Mouse (Mus musculus) neural tube, postnatal 0 days (tissue): ENCODE data around the gene Hist1h4a. TPM values are rescaled to one million over a fixed set of nuclear protein-coding genes. Genes with fewer than 3 reads are reported as not detected.

ENCODE experiments used
- microRNA-seq: library from miRNA; unstranded; fragments of <30 nt; microRNA quantifications from one replicate; pipeline ENCODE4, GENCODE M21; 2016
- polyA plus RNA-seq: library from polyadenylated mRNA; unstranded; fragments of >200 nt; fragmentation: Nextera tagmentation; extraction: Ambion mirVana; gene quantifications from 2 replicates; pipeline ENCODE4 v1.2.1, GENCODE M21; 2015

Hist1h4a gene
- polyA plus RNA-seq: 0.54 TPM in 1 of 2 replicates, not detected in the other

DNA sequence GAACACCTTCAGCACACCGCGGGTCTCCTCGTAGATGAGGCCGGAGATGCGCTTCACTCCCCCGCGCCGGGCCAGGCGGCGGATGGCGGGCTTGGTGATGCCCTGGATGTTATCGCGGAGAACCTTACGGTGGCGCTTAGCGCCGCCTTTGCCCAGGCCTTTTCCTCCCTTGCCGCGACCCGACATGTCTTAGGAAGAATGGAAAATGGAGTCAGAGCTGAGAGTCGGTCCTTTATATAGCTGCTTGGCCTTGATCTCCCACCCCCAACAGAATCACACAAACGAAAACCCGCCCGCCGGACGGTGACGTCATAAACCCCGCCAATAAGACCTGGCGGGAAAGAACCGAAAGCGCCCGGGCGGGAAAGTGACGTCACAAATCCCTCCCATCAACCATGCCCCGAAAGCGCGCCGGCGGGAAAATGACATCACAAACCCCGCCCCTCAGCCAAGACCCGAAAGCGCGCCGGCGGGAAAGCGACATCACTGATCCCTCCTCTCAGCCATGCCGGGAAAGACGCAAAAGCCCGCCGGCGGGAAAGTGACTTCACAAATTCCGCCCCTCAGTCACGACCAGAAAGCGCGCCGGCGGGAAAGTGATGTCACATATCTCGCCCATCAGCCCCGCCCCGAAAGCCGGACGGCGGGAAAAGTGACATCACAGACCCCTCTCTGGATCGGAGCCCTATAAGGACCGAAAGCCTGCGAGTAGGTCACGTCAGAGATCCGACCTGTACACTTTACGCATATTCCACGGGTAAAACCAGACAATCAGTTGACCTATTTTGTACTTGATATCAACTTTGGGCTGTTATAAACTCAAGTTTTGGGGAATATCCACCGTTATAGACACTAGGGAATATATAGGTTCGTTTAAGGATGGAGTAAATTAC is at the start of gene Hist1h4a:
Hist1h4a (minus strand) TSS at position 259 of the 893 bp plus-strand sequence.

DNA sequence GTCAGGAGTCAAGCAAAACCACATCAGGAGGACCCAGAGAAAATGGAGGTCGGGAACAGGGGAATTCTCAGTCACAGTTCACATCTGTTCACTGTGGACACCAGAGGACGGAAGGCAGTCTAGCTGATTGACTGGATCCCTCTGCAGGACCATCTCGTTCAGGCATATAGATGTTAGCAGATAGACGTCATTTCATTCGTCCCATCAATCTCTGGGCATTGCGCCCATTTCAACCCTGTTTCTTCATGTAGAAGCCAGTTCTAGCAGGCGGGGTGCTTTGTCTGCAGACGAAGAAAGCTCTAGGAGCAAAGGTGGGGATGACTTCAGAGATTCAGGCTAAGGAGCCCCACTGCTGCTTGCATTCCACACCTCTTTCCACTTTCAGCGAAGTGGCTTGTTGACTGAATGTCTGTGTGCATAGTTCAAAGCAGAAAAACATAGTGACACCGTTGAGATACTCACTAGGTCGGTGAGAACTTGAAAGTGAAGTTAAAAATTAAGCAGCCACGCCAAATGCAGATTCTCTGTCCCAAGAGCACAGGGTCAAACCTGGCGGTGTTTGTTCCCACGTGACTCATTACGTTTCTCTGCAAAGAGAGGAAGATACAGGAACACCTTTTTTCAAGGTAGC is 45.5 kb upstream of the Hist1h4a start, which contains the start of gene Slc17a2:
Slc17a2 (plus strand) TSS at position 572 of the 631 bp plus-strand sequence.

DNA sequence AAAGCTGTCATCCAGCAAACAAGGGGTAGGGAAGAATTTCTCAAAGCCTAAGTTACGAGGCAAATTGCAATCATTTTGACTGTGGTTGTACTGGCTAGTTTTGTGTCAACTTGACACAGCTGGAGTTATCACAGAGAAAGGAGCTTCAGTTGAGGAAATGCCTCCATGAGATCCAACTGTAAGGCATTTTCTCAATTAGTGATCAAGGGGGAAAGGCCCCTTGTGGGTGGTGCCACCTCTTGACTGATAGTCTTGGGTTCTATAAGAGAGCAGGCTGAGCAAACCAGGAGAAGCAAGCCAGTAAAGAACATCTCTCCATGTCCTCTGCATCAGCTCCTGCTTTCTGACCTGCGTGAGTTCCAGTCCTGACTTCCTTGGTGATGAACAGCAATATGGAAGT is 8.6 kb upstream of the Hist1h4a start, which contains the start of gene Trim38:
Trim38 (plus strand) TSS at position 301 of the 400 bp plus-strand sequence.

DNA sequence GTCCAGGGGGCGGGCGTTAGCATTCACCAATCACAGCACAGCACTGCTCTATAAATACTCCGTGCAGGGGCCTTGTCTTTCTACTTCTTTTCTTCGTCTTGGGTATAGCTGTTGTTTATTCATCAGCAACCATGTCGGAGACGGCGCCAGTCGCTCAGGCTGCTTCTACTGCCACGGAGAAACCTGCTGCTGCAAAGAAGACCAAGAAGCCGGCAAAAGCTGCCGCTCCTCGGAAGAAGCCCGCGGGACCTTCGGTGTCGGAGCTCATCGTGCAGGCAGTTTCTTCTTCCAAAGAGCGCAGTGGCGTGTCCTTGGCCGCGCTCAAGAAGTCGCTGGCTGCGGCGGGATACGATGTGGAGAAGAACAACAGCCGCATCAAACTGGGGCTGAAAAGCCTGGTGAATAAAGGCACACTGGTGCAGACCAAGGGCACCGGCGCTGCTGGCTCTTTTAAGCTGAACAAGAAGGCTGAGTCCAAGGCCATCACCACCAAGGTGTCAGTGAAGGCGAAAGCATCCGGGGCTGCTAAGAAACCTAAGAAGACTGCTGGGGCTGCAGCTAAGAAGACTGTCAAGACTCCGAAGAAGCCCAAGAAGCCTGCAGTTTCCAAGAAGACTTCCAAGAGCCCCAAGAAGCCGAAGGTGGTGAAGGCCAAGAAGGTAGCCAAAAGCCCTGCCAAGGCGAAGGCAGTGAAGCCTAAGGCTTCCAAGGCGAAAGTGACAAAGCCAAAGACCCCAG is 2.7 kb upstream of the Hist1h4a start, which contains the start of gene Hist1h1a:
Hist1h1a (plus strand) TSS at position 81 of the 738 bp plus-strand sequence.

DNA sequence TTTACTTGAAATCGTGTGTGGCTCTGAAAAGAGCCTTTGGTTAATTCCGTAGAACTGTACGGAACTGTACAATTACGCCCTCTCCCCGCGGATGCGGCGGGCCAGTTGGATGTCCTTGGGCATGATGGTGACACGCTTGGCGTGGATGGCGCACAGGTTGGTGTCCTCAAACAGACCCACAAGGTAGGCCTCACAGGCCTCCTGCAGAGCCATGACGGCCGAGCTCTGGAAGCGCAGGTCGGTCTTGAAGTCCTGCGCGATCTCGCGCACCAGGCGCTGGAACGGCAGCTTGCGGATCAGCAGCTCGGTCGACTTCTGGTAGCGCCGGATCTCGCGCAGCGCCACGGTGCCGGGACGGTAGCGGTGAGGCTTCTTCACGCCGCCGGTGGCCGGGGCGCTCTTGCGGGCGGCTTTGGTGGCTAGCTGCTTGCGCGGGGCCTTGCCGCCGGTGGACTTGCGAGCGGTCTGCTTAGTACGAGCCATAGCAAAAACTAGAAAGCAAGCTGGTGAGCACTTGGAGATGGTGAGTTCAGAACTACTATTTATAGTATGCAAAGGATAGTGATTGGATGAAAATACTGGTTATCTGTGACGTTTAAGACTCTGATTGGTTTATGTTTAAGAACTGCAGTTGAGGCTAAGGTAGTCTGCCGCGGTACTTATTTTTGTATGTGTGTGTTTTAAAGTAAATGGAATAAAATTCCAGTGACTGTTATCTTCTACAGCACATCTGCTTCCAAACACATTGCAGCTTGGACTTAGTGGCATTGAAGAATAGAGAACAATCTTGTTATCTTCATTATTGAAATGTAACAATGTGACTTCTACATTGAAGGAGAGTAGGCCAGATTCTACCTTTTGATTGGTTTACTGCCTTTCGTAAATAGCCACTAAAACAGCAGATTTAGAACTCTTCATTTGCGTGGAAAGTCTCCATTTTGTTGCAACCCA is 1.1 kb upstream of the Hist1h4a start, which contains the start of gene Hist1h3a:
Hist1h3a (minus strand) TSS at position 516 of the 951 bp plus-strand sequence.

DNA sequence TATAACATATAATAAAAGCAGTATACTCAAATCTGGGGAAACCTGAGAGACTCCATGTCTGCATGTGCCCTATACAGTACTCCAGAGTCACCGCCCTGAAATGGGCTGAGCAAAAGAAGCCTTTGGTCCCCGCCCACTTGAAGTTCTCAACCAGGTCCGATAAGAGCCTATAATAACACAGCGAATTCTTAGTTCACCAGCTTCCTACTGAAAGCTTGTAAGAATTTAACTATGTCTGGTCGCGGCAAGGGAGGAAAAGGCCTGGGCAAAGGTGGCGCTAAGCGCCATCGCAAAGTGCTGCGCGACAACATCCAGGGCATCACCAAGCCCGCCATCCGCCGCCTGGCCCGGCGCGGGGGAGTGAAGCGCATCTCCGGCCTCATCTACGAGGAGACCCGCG is 4.2 kb downstream of the Hist1h4a start, which contains the start of gene Hist1h4b:
Hist1h4b (plus strand) TSS at position 224 of the 400 bp plus-strand sequence.

DNA sequence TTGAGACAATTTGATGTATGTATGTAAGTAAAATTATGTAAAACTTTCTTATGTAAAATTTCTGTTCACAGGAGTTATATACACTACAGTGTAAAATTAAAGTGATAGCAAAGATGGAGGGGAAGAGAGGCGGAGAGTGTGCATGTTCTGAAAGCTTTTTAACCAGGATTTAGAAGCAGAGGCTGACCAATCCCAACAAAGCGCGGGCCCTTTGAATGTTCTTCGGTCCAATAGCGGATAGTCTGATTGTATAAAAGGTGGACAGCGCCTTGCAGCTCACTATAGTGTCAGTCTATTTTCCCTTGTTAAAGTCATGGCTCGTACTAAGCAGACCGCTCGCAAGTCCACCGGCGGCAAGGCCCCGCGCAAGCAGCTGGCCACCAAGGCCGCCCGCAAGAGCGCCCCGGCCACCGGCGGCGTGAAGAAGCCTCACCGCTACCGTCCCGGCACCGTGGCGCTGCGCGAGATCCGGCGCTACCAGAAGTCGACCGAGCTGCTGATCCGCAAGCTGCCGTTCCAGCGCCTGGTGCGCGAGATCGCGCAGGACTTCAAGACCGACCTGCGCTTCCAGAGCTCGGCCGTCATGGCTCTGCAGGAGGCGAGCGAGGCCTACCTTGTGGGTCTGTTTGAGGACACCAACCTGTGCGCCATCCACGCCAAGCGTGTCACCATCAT is 8.8 kb downstream of the Hist1h4a start, which contains the start of gene Hist1h3b:
Hist1h3b (plus strand) TSS at position 201 of the 675 bp plus-strand sequence.

DNA sequence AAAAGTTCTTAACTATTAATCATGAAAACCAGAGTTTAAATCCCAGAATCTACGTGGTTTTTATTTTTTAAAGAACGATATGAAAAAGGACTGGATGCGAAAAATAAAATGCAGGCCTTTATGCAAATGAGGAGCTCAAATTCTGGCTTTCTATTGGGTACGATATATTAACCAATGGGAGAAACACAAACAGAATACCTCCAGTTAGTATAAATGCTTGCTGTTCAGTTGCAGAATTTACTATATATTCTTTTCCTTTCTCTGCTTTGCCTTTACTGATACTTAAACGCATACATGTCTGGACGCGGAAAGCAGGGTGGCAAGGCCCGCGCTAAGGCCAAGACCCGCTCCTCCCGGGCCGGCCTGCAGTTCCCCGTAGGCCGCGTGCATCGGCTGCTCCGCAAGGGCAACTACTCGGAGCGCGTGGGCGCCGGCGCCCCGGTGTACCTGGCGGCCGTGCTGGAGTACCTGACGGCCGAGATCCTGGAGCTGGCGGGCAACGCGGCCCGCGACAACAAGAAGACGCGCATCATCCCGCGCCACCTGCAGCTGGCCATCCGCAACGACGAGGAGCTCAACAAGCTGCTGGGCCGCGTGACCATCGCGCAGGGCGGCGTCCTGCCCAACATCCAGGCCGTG is 10.1 kb downstream of the Hist1h4a start, which contains the start of gene Hist1h2ab:
Hist1h2ab (plus strand) TSS at position 288 of the 639 bp plus-strand sequence.

DNA sequence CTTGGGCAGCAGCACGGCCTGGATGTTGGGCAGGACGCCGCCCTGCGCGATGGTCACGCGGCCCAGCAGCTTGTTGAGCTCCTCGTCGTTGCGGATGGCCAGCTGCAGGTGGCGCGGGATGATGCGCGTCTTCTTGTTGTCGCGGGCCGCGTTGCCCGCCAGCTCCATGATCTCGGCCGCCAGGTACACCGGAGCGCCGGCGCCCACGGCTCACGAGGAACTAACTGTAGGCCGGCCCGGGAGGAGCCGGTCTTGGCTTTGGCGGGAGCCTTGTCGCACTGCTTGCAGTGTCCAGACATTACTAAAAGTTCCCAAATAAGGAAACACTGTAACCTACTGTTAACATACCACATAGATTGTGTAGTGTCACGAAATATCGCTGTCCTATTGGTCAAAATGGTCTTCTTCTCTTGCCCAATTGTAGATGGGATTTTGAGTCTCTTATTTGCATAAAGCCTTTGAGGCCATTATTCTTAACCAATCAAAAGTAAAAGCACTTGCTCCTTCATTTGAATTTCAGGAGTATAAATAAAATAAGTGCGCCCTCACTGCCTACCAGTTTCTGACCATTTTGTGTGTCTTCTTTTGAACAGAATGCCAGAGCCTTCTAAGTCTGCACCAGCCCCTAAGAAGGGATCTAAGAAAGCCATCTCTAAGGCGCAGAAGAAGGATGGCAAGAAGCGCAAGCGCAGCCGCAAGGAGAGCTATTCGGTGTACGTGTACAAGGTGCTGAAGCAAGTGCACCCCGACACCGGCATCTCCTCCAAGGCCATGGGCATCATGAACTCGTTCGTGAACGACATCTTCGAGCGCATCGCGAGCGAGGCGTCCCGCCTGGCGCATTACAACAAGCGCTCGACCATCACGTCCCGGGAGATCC is 14.6 kb downstream of the Hist1h4a start, which contains the start of gene Hist1h2bb:
Hist1h2bb (plus strand) TSS at position 534 of the 880 bp plus-strand sequence.

DNA sequence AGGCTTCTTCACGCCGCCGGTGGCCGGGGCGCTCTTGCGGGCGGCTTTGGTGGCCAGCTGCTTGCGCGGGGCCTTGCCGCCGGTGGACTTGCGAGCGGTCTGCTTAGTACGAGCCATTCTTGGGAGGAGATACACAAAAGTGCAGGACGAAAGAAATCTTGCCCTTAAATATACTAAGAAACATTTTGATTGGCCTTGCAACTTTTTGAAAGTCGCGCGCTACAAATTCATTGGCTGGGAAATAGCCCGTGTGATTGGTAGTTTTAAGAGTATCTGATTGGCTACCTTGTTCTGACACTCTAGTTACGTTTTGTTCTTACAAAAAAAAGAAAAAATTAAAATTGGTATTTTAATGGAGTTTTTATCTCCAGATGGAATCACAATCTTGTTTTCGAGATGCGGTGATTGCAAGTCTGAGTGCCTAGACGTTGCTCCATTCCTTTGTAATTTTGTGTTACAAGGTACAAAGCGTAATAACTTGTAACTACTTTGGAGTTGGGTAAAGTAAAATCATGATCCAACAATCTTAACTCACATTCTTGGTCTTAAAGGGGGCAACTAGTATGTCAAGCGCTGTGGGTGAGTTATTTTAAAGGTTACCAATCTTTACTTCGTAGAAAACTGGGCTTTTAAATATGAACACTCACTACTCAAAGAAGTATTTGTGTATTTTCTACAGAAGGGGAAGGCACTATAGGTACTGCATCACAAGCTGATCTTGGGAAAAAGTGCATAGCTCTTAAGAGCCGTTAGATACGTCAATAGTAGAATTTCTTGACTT is 15.5 kb downstream of the Hist1h4a start, which contains the start of gene Hist1h3c:
Hist1h3c (minus strand) TSS at position 222 of the 781 bp plus-strand sequence.

DNA sequence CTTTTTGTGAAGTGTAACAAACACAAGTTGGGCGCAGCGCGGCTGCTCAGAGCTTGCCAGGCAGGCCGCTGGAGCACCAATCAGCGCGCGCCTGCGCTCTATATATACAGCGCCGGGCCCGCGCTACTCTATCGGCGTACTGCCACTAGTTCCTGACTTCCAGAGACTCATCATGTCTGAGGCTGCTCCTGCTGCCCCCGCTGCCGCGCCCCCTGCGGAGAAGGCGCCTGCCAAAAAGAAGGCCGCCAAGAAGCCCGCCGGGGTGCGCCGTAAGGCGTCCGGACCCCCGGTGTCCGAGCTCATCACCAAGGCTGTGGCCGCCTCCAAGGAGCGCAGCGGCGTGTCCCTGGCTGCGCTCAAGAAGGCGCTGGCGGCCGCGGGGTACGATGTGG is 22.4 kb downstream of the Hist1h4a start, which contains the start of gene Hist1h1c:
Hist1h1c (plus strand) TSS at position 132 of the 392 bp plus-strand sequence.

Small RNA genes lying within 50 kb of the gene (microRNA-seq; reads per million reads assigned to microRNA genes)
- gene Gm44314 (not detected), gene Gm44484 (not detected)

Other genes starting within 250 kb of the Hist1h4a start
- gene Hist1h4h, start 230.2 kb downstream of the Hist1h4a start, polyA plus RNA-seq: 0.92 and 4.6 TPM in 2 replicates
- 1.7 TPM in 1 of 2 replicates, not detected in the other for gene Hist1h2af, start 227.3 kb downstream of the Hist1h4a start, polyA plus RNA-seq
- gene Hist1h3g, start 225.8 kb downstream of the Hist1h4a start, polyA plus RNA-seq: 1.3 TPM in 1 of 2 replicates, not detected in the other
- gene Hist1h2bh, start 217.8 kb downstream of the Hist1h4a start, polyA plus RNA-seq: 0.09 and 0.36 TPM in 2 replicates
- gene Hist1h3f, start 217.2 kb downstream of the Hist1h4a start, polyA plus RNA-seq: 0.21 TPM in 1 of 2 replicates, not detected in the other
- not detected in 2 replicates for gene Hist1h4f, start 209.6 kb downstream of the Hist1h4a start, polyA plus RNA-seq
- 0.09 and 0.13 TPM in 2 replicates for gene Hist1h1d, start 208.0 kb downstream of the Hist1h4a start, polyA plus RNA-seq
- gene Hist1h3e, start 198.9 kb downstream of the Hist1h4a start, polyA plus RNA-seq: 1.5 and 2.0 TPM in 2 replicates
- gene Hist1h2ae, start 190.0 kb downstream of the Hist1h4a start, polyA plus RNA-seq: 7.7 and 9.3 TPM in 2 replicates
- gene Hist1h2bg, start 189.8 kb downstream of the Hist1h4a start, polyA plus RNA-seq: 1.5 and 3.0 TPM in 2 replicates
- gene Hist1h2bf, start 187.0 kb downstream of the Hist1h4a start, polyA plus RNA-seq: 0.65 TPM in 1 of 2 replicates, not detected in the other
- gene Hist1h2ad, start 186.8 kb downstream of the Hist1h4a start, polyA plus RNA-seq: not detected in 2 replicates
- gene Hist1h3d, start 185.5 kb downstream of the Hist1h4a start, polyA plus RNA-seq: 0.58 and 0.66 TPM in 2 replicates
- 25.2 and 28.2 TPM in 2 replicates for gene Hist1h4d, start 179.6 kb downstream of the Hist1h4a start, polyA plus RNA-seq
- 0.80 and 0.89 TPM in 2 replicates for gene Hist1h2be, start 140.1 kb downstream of the Hist1h4a start, polyA plus RNA-seq
- gene Hist1h1e, start 138.7 kb downstream of the Hist1h4a start, polyA plus RNA-seq: 7.7 and 9.3 TPM in 2 replicates
- gene Hist1h2ac, start 77.3 kb downstream of the Hist1h4a start, polyA plus RNA-seq: 0.19 and 0.41 TPM in 2 replicates
- 37.8 and 45.4 TPM in 2 replicates for gene Hist1h2bc, start 77.0 kb downstream of the Hist1h4a start, polyA plus RNA-seq
- not detected in 2 replicates for gene Hist1h1t, start 65.4 kb downstream of the Hist1h4a start, polyA plus RNA-seq
- 2.4 and 3.7 TPM in 2 replicates for gene Hist1h4c, start 62.8 kb downstream of the Hist1h4a start, polyA plus RNA-seq
- 6.6 and 7.2 TPM in 2 replicates for gene Hfe, start 50.4 kb downstream of the Hist1h4a start, polyA plus RNA-seq
- 16.4 and 22.5 TPM in 2 replicates for gene Hist1h1c, start 22.4 kb downstream of the Hist1h4a start, polyA plus RNA-seq
- not detected in 2 replicates for gene Hist1h3c, start 15.6 kb downstream of the Hist1h4a start, polyA plus RNA-seq
- 0.62 TPM in 1 of 2 replicates, not detected in the other for gene Hist1h2bb, start 14.5 kb downstream of the Hist1h4a start, polyA plus RNA-seq
- gene Hist1h2ab, start 10.1 kb downstream of the Hist1h4a start, polyA plus RNA-seq: 2.7 and 4.7 TPM in 2 replicates
- 0.58 TPM in 1 of 2 replicates, not detected in the other for gene Hist1h3b, start 9.0 kb downstream of the Hist1h4a start, polyA plus RNA-seq
- gene Hist1h4b, start 4.2 kb downstream of the Hist1h4a start, polyA plus RNA-seq: 1.2 TPM in 1 of 2 replicates, not detected in the other
- 0.66 and 0.94 TPM in 2 replicates for gene Hist1h3a, start 1.2 kb upstream of the Hist1h4a start, polyA plus RNA-seq
- gene Hist1h1a, start 2.4 kb upstream of the Hist1h4a start, polyA plus RNA-seq: 0.50 and 0.66 TPM in 2 replicates
- not detected in 2 replicates for gene Trim38, start 8.7 kb upstream of the Hist1h4a start, polyA plus RNA-seq
- not detected in 2 replicates for gene Slc17a2, start 45.8 kb upstream of the Hist1h4a start, polyA plus RNA-seq
- gene Slc17a3, start 78.2 kb upstream of the Hist1h4a start, polyA plus RNA-seq: not detected in 2 replicates
- not detected in 2 replicates for gene Slc17a1, start 106.5 kb upstream of the Hist1h4a start, polyA plus RNA-seq
- gene Slc17a4, start 153.8 kb upstream of the Hist1h4a start, polyA plus RNA-seq: not detected in 2 replicates
- not detected in 2 replicates for gene Hist1h2ba, start 172.9 kb upstream of the Hist1h4a start, polyA plus RNA-seq
- gene Hist1h2aa, start 173.2 kb upstream of the Hist1h4a start, polyA plus RNA-seq: not detected in 2 replicates
- gene Scgn, start 230.0 kb upstream of the Hist1h4a start, polyA plus RNA-seq: 0.88 and 0.98 TPM in 2 replicates